Mouse (Mus musculus) kidney, embryonic 14.5 days (tissue): ENCODE results near the gene Degs2. TPM values are rescaled to one million over a fixed set of nuclear protein-coding genes. Genes with fewer than 3 reads are reported as not detected.

Experiments
- ATAC-seq: fragments of 200-750 bp; cut with Nextera tagmentation; 2 replicates; pipeline ENCODE4 v1.8.0; 2017; ENCODE audit warnings: moderate number of reproducible peaks, mild to moderate bottlenecking, moderate TSS enrichment, moderate library complexity; ENCODE audit not compliant: low FRiP score, low TSS enrichment
- H3K27ac ChIP-seq: fragments of 300-500 bp; sonication (generic); 2 replicates; pipeline ENCODE4 v1.5.1; 2014; ENCODE audit warnings: low read depth, mild to moderate bottlenecking, low read length, moderate library complexity, mixed read lengths
- H3K27me3 ChIP-seq: fragments of 300-500 bp; sonication (generic); 2 replicates; pipeline ENCODE4 v1.6.1; 2014; ENCODE audit warnings: mild to moderate bottlenecking, low read length; ENCODE audit not compliant: control insufficient read depth, insufficient read depth
- H3K36me3 ChIP-seq: fragments of 300-500 bp; sonication (generic); 2 replicates; pipeline ENCODE4 v1.6.1; 2014; ENCODE audit warnings: low read length, mixed read lengths; ENCODE audit not compliant: control insufficient read depth, insufficient read depth
- H3K4me1 ChIP-seq: fragments of 300-500 bp; sonication (generic); 2 replicates; pipeline ENCODE4 v1.6.1; 2014; ENCODE audit warnings: low read length, mixed read lengths; ENCODE audit not compliant: control insufficient read depth, insufficient read depth
- H3K4me2 ChIP-seq: fragments of 300-500 bp; sonication (generic); replicated peaks from 2 replicates; pipeline ENCODE4 v1.6.1; 2014; ENCODE audit warnings: low read depth, mild to moderate bottlenecking, low read length
- H3K4me3 ChIP-seq: fragments of 300-500 bp; sonication (generic); 2 replicates; pipeline ENCODE4 v1.5.1; 2014; ENCODE audit warnings: mild to moderate bottlenecking, low read length
- H3K9ac ChIP-seq: fragments of 300-500 bp; sonication (generic); 2 replicates; pipeline ENCODE4 v1.6.1; 2014; ENCODE audit warnings: low read depth, mild to moderate bottlenecking, low read length, moderate library complexity
- H3K9me3 ChIP-seq: fragments of 300-500 bp; sonication (generic); 2 replicates; pipeline ENCODE4 v1.6.1; 2016; ENCODE audit warnings: low read length; ENCODE audit not compliant: control insufficient read depth
- WGBS: fragments of 180-500 bp; shearing (Covaris S2); extraction: QIAGEN DNeasy Blood & Tissue Kit; methylation state at CpG from one replicate; pipeline ENCODE4 v1.1.7; 2014; 5-methylcytosine and 5-hydroxymethylcytosine counted together
- polyA plus RNA-seq: library from polyadenylated mRNA; unstranded; fragments of >200 nt; fragmentation: Nextera tagmentation; extraction: Ambion mirVana; gene quantifications from 2 replicates; pipeline ENCODE4 v1.2.1, GENCODE M21; 2014

The Degs2 gene
- polyA plus RNA-seq, 1 experiment from 2014 or later, result 7.3 TPM

DNA sequence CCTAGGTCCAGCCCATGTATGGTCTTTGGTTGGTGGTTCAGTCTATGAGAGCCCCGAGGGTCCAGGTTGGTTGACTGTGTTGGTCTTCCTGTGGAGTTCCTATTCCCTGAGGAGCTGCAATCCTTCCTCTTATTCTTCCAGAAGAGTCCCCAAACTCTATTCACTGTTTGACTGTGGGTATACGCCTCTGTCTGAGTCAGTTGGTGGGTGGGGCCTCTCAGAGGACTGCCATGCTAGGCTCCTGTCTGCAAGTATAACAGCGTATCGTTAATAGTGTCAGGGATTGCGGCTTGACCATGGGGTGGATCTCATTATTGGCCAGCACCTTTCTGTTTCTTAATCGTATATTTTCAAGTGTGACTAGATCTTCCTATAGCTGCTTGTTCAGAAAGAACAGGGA, 7.3 kb upstream of the Degs2 start:
- Histone ChIP-seq H3K9ac (no peak overlapping the region), H3K4me3 (no peak overlapping the region), H3K27ac (no peak overlapping the region), H3K36me3 (no peaks in the 10 kb centered on the region), H3K9me3 (no peaks in the 10 kb centered on the region), H3K4me2 (no peak overlapping the region), H3K27me3 (peaks cover 1% of the 10 kb centered on the region; the same call in 1 of the 2 replicates), H3K4me1 (no peaks in the 10 kb centered on the region)
- WGBS, result 91% methylated on average over 6 of the region's 6 CpGs
- ATAC-seq, result no peak

DNA sequence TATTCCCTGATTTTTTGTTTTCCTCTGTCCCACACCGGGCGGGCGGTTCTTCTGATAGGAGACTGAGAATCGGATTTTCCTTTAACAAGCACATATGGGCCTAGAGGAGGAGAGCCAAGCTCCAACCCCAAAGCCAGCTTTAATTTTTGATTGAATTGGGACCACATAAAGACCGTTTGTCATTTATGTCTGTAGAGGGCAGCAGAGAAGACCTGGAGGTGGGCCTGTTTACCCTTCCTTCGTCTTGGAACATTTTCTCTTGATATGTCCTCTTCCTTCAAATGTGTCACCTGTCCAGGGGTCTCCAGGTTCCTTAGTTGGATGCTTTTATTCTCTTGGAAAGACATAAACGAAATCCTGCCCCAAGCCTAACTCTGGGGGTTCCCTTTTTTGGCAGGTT, 4.0 kb upstream of the Degs2 start:
- Histone ChIP-seq H3K9ac (no peak overlapping the region), H3K4me2 (no peak overlapping the region), H3K4me1 (peaks cover 7% of the 10 kb centered on the region; the same call in 1 of the 2 replicates), H3K36me3 (no peaks in the 10 kb centered on the region), H3K27ac (no peak overlapping the region), H3K4me3 (no peak overlapping the region), H3K9me3 (no peaks in the 10 kb centered on the region), H3K27me3 (peaks cover 21% of the 10 kb centered on the region)
- no peak for ATAC-seq
- WGBS, result 48% methylated on average over 7 of the region's 7 CpGs

DNA sequence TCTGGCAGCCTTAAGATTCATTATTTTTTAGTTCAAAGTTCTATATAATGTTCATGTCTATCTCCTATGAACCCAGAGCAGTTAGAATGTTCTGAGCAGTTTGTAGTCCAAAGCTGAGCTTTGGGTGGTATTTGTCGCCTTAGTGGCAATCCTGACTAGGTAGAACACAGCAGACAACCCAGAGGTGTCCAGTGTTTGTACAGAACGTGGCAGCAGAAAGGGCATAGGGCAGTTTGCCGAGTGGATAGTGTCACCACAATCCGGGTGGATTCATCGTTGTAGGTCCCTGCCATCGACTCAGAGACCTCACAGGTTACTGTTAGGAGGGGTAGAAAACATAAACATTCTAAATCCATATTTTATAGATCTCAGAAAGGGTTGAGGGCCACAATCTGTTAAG, 3.4 kb upstream of the Degs2 start:
- Histone ChIP-seq H3K4me3 (no peak overlapping the region), H3K9ac (no peak overlapping the region), H3K27me3 (peaks cover 24% of the 10 kb centered on the region), H3K4me1 (peaks cover 7% of the 10 kb centered on the region; the same call in 1 of the 2 replicates), H3K27ac (no peak overlapping the region), H3K36me3 (no peaks in the 10 kb centered on the region), H3K4me2 (no peak overlapping the region), H3K9me3 (no peaks in the 10 kb centered on the region)
- 87% methylated on average over 6 of the region's 6 CpGs for WGBS
- ATAC-seq, result no peak

DNA sequence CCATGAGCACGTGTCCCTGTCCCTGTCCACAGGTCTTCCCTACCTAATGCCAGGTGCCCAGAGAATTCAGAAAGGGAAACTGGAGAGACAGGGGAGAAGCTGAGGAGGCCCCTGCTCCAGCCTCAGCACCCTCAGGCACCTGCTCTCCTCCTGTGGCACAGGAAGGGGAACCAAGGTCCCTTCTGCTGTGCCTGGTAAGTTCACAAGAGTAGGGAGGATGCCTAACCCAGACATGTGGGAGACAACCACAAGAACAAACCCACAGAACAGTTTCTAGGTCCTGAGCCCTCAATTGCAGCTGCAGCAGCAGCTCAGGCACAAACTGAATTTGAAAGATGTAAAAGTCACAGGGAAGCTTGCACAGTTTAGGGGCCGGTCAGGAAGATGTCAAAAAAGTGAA, 894 bp downstream of the Degs2 start:
- WGBS, result 50% methylated on average over 2 of the region's 2 CpGs
- Histone ChIP-seq H3K36me3 (no peaks in the 10 kb centered on the region), H3K27ac (no peak overlapping the region), H3K9me3 (no peaks in the 10 kb centered on the region), H3K4me3 (0 out of 2 replicates have a peak overlapping the region, but pooled peaks have one; percentile 31), H3K4me1 (peaks cover 24% of the 10 kb centered on the region), H3K4me2 (no peak overlapping the region), H3K27me3 (peaks cover 24% of the 10 kb centered on the region), H3K9ac (no peak overlapping the region)
- ATAC-seq, result no peak

DNA sequence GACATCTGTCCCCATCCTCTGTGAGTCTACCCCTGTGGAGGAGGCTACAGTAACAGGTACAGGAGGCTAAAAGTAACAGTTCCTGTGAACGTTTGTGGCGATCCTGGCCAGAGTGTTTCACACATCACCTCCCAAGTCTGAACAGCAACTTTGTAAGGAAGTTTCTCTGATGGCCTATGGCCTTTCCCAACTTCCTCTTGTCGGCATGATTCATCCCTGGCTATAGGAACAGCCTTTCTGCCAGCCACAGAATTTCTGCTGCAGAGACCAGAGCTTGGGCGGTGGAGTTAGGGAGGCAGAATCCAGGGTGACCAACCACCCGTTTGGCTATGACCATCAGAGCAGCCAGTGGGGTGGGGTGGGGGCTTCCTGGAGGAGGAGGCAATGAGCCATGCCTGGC, 2.1 kb downstream of the Degs2 start:
- no peaks in the 10 kb centered on the region for H3K9me3 ChIP-seq
- H3K9ac ChIP-seq, result no peak overlapping the region
- no peak for ATAC-seq
- H3K4me2 ChIP-seq, result no peak overlapping the region
- peaks cover 24% of the 10 kb centered on the region for H3K27me3 ChIP-seq
- 53% methylated on average over 5 of the region's 5 CpGs for WGBS
- no peak overlapping the region for H3K4me3 ChIP-seq
- H3K27ac ChIP-seq, result no peak overlapping the region
- H3K4me1 ChIP-seq, result peaks cover 24% of the 10 kb centered on the region
- H3K36me3 ChIP-seq, result no peaks in the 10 kb centered on the region

DNA sequence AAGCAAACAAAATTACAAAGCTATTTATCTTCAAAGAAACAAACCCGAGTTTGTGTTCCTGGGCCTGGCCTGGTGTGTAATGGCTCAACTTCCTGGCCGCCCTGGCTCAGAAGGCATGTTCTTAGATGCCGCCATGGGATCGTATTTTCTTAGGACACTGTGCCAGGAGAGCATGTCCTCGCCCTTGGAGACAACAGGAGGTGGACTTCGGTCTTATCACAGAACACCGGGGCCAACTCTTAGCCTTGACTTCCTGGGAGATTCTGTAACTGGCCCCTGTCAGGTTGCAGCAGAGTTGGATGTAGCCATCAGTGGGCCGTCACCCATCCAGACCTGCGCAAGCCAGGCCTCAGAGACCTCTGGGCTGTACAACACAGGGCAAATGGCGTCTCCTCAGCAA, 2.5 kb downstream of the Degs2 start:
- Histone ChIP-seq H3K27ac (no peak overlapping the region), H3K4me2 (no peak overlapping the region), H3K4me1 (peaks cover 24% of the 10 kb centered on the region), H3K4me3 (no peak overlapping the region), H3K36me3 (no peaks in the 10 kb centered on the region), H3K27me3 (peaks cover 24% of the 10 kb centered on the region), H3K9ac (no peak overlapping the region), H3K9me3 (no peaks in the 10 kb centered on the region)
- WGBS, result 72% methylated on average over 10 of the region's 10 CpGs
- no peak for ATAC-seq

DNA sequence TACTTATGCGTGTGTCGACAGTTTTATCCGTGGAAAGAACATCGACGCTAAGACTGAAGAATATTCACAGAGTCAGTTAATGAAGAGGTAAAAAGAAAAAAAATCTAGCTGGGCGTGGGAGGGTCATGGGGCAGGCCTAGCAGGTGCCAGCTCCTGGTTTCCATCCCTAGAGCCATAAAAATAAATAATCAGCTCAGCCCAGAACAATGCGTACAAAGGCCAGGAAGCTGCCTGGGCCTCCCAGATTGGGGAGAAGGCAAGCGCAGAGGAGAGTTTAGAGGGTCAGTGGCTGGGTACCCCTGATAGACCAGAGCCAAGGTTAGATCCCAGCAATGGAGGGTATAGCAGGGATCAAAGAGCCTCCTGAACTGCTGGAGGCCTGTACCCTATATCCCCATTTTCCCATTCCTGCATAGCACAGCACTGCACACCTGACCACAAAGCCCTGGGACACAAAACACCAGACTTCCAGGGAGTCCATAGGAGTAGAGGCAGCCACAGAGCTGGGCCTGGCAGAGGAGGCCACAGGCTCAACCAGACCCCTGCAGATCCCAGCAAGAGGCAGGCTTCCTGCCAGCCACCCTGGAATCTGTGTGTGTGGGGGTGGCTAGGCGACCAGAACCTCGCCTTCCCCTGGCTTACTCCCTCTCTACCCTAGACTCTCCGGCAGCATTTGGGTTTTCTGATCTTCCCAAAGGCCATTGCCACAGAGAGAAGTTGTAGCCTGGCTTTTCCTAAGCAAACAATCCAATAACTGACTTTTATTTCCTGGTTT, 3.2 kb downstream of the Degs2 start:
- WGBS, result 72% methylated on average over 11 of the region's 11 CpGs
- peak overlapping the region; percentile 65; the same call in 1 of the 2 replicates for H3K27ac ChIP-seq
- H3K27me3 ChIP-seq, result peaks cover 21% of the 10 kb centered on the region

DNA sequence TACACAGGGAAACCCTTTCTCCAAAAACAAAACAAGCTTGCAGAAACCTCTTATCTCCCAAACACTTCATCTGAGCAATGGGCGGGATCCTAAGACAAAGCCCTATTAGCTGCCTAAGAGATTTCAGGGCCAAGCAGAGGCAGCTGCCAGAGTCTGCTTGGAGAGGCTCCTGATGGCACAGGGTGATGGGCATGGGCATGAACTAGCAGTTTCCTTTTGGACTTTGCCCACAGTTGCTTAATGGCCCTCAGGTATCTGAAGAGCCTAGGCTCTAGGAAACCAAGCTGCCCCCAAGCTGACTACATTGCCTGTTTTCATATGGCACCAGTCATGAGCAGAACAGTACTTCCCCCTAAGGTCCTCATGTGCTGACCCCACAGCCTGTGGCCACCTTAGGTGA, 7.9 kb downstream of the Degs2 start:
- no peaks in the 10 kb centered on the region for H3K9me3 ChIP-seq
- 93% methylated on average over 1 of the region's 1 CpGs for WGBS
- no peak for ATAC-seq
- peaks cover 3% of the 10 kb centered on the region; the same call in 1 of the 2 replicates for H3K36me3 ChIP-seq
- H3K9ac ChIP-seq, result no peak overlapping the region
- no peak overlapping the region for H3K4me3 ChIP-seq
- H3K4me1 ChIP-seq, result 0 out of 2 replicates have a peak, but pooled peaks cover 7% of the 10 kb centered on the region
- no peaks in the 10 kb centered on the region for H3K27me3 ChIP-seq
- no peak overlapping the region for H3K27ac ChIP-seq
- H3K4me2 ChIP-seq, result no peak overlapping the region

More for the DNA sequence above, 3.2 kb downstream of the Degs2 start:
- Histone ChIP-seq H3K9ac (no peak overlapping the region), H3K9me3 (no peaks in the 10 kb centered on the region), H3K36me3 (no peaks in the 10 kb centered on the region), H3K4me3 (no peak overlapping the region), H3K4me1 (peaks cover 24% of the 10 kb centered on the region), H3K4me2 (no peak overlapping the region)
- ATAC-seq, result no peak

DNA sequence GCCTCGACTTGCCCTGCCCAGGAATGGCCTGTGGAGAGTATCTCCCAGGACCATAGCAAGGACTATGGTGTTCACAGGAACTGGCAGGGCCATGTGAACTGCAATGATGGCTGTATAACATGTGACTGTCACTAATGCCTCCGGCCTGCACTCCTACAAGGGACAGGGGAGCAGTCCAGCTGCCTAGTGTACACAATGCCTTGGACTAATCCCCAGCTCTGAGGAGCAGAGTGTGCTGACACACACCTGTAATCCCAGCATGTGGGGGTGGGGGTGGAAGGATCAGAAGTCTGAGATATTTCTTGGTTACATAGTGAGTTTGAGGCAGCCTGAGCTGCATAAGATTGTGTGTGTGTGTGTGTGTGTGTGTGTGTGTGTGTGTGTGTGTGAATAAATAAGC, 8.5 kb downstream of the Degs2 start:
- ATAC-seq, result peak; percentile 26; the same call in 1 of the 2 replicates
- 40% methylated on average over 2 of the region's 2 CpGs for WGBS
- H3K4me2 ChIP-seq, result no peak overlapping the region

More for the DNA sequence above, 8.5 kb downstream of the Degs2 start:
- peaks cover 9% of the 10 kb centered on the region for H3K36me3 ChIP-seq
- 0 out of 2 replicates have a peak, but pooled peaks cover 1% of the 10 kb centered on the region for H3K4me1 ChIP-seq
- H3K4me3 ChIP-seq, result no peak overlapping the region
- no peak overlapping the region for H3K9ac ChIP-seq
- no peaks in the 10 kb centered on the region for H3K9me3 ChIP-seq
- H3K27me3 ChIP-seq, result no peaks in the 10 kb centered on the region
- no peak overlapping the region for H3K27ac ChIP-seq
